Mouse (Mus musculus) adrenal gland, adult (tissue): ENCODE measurements at regions not wholly inside any gene's neighbourhood (a gene's known extent, or its start where the extent isn't known, plus 50 kb on each side); places are given as distances from the start of the nearest gene placed in this dataset.
A peak's percentile ranks its signal among the peaks of the same experiment; 100 is the strongest.
"Not testable (repeated sequence)": the region's sequence is repeated elsewhere in the genome, so short reads cannot be mapped to it uniquely, and the experiment has no call there.

Experiments
- DNase-seq, 2 experiments: peaks; one replicate each; pipeline ENCODE4 v3.0.0; 2022 to 2023; ENCODE audit warnings: low spot score in 1 of 2; ENCODE audit not compliant: inconsistent age in 2 of 2

GRCm38 (mm10) chr12:48387724-48388123 is 994.7 kb upstream of the Foxg1 start:
- DNase-seq: no peak

- no peak for DNase-seq
These were observed 994.2 kb upstream of the Foxg1 start for GRCm38 (mm10) chr12:48388192-48388812.

- no peak for DNase-seq
These were observed 991.5 kb upstream of the Foxg1 start for GRCm38 (mm10) chr12:48391008-48391407.

GRCm38 (mm10) chr12:48439333-48440046 is 943.0 kb upstream of the Foxg1 start:
- no peak for DNase-seq

- DNase-seq: not testable (repeated sequence)
These were observed 933.7 kb upstream of the Foxg1 start for GRCm38 (mm10) chr12:48448719-48449118.

GRCm38 (mm10) chr12:48462392-48462791 is 920.1 kb upstream of the Foxg1 start:
- DNase-seq: no peak

GRCm38 (mm10) chr12:48500735-48501134 is 881.7 kb upstream of the Foxg1 start:
- no peak for DNase-seq

GRCm38 (mm10) chr12:48511594-48511993 is 870.9 kb upstream of the Foxg1 start:
- DNase-seq: no peak

- DNase-seq: no peak
These were observed 870.2 kb upstream of the Foxg1 start for GRCm38 (mm10) chr12:48512259-48512658.

- no peak for DNase-seq
These were observed 860.5 kb upstream of the Foxg1 start for GRCm38 (mm10) chr12:48521996-48522395.

- DNase-seq: peak; percentile 21 to 51
These were observed 822.8 kb upstream of the Foxg1 start for GRCm38 (mm10) chr12:48559690-48560089.

- no peak for DNase-seq
These were observed 777.9 kb upstream of the Foxg1 start for GRCm38 (mm10) chr12:48604401-48605197.

GRCm38 (mm10) chr12:48605423-48605822 is 777.0 kb upstream of the Foxg1 start:
- no peak for DNase-seq

GRCm38 (mm10) chr12:48609391-48609790 is 773.1 kb upstream of the Foxg1 start:
- DNase-seq: no peak

GRCm38 (mm10) chr12:48612066-48612465 is 770.4 kb upstream of the Foxg1 start:
- DNase-seq: no peak

GRCm38 (mm10) chr12:48616337-48616736 is 766.1 kb upstream of the Foxg1 start:
- no peak for DNase-seq

- DNase-seq: no peak
These were observed 748.9 kb upstream of the Foxg1 start for GRCm38 (mm10) chr12:48633559-48633958.

- DNase-seq: no peak
These were observed 747.7 kb upstream of the Foxg1 start for GRCm38 (mm10) chr12:48634671-48635241.

GRCm38 (mm10) chr12:48641974-48642373 is 740.5 kb upstream of the Foxg1 start:
- DNase-seq: no peak

GRCm38 (mm10) chr12:48645135-48645534 is 737.3 kb upstream of the Foxg1 start:
- DNase-seq: no peak

- DNase-seq: no peak
These were observed 736.5 kb upstream of the Foxg1 start for GRCm38 (mm10) chr12:48645910-48646309.

- DNase-seq: no peak
These were observed 707.3 kb upstream of the Foxg1 start for GRCm38 (mm10) chr12:48675176-48675575.
